ENCODE assay signal across 11 mouse cellular contexts in genomic region chr5:135901354-135902095, GRCm38 (mm10). TPM values are rescaled to one million over a fixed set of nuclear protein-coding genes. Genes with fewer than 3 reads are reported as not detected.
DNase-seq lines count a peak whose midpoint lies in the region; ATAC-seq and TF ChIP-seq lines count a peak whose summit lies in the region.
"Had no signal": no experiment of that assay in that cellular context is flagged by ENCODE, and none has a peak within 500 bp of the region (broad histone marks: within the 10 kb centered on the region; RNA-seq: fewer than 3 reads in every experiment).

No protein-coding gene starts in this region.

- no peak for DNase-seq in kidney, adult 2 months
- DNase-seq in kidney, adult 9 months = no peak
- peak; percentile 48 to 49 for DNase-seq in B cell, adult 2 months
- no peak for DNase-seq in Patski (ENCODE audit: low read depth, low spot score)
- peak in 2 of 3 experiments; percentile 38 to 39 for DNase-seq in liver, embryonic 14.5 days (ENCODE audit: low read depth in 3 of 3, low spot score in 3 of 3)
- DNase-seq in frontal cortex, postnatal 10 days (ENCODE audit: low spot score in 2 of 2) = no peak
- DNase-seq in heart, adult 8-10 months (ENCODE audit: low spot score) = no peak
- no peak for DNase-seq in heart, postnatal 25 days (ENCODE audit: low spot score)
- DNase-seq: heart, adult 11 months had no signal

- no peak for ATAC-seq in Patski
- ATAC-seq in liver, embryonic 14.5 days (ENCODE audit: insufficient read depth) = no peak
- ATAC-seq: activated CD4-positive, CD25-positive, alpha-beta regulatory T cell, adult 4 months; intestine, embryonic 15.5 days had no signal

- H3K9me3 ChIP-seq in liver, embryonic 14.5 days (ENCODE audit: control insufficient read depth, low read length) = no peaks in the 10 kb centered on the region
- H3K9me3 ChIP-seq: intestine, embryonic 15.5 days had no signal

- CTCF ChIA-PET in Patski (lab: Charles Lee) = interaction anchor here (0.8 to 3.0 kb wide), 12 partner anchors 9 to 160 kb away, joined by 3 to 12 read pairs (median 4); no protein-coding TSS in a partner anchor

- no peak overlapping the region for H3K4me3 ChIP-seq in kidney, adult 2 months (ENCODE audit: insufficient read depth, low read depth, low read length)
- H3K4me3 ChIP-seq in liver, embryonic 14.5 days (ENCODE audit: insufficient read depth in 1 of 2, low read depth in 2 of 2, low read length in 2 of 2) = no peak overlapping the region
- H3K4me3 ChIP-seq: intestine, embryonic 15.5 days had no signal

- in situ Hi-C loops in Patski (cut with MboI; ENCODE audit: low pct_unique_long_range_greater_than_20kb) = loop anchor here (5.0 kb wide), 1 partner anchor 146 kb away; no protein-coding TSS in a partner anchor

- intact Hi-C loops in heart, postnatal 25 days (cut with DNase I) = no loop called here

- 65% methylated on average over 6 of the region's 6 CpGs for WGBS in kidney, adult 2 months
- 46% methylated on average over 6 of the region's 6 CpGs for WGBS in liver, embryonic 14.5 days (ENCODE audit: insufficient replicate concordance)

- peak; percentile 44 for TF ChIP-seq CTCF in kidney, adult 2 months (conservative IDR thresholded peaks at IDR 0.05; ENCODE audit: insufficient read depth, insufficient read length, low read depth, low read length)
- TF ChIP-seq CTCF in Patski (IDR thresholded peaks at IDR 0.05) = peak; percentile 81
- TF ChIP-seq CTCF in liver, embryonic 14.5 days (IDR thresholded peaks at IDR 0.05; ENCODE audit: low read depth) = peak; percentile 73

- no peak overlapping the region for H3K4me2 ChIP-seq in liver, embryonic 14.5 days (ENCODE audit: low read depth)
- H3K4me2 ChIP-seq: intestine, embryonic 15.5 days had no signal

- H3K27ac ChIP-seq in kidney, adult 2 months (ENCODE audit: insufficient read depth, low read depth, low read length) = no peak overlapping the region
- no peak overlapping the region for H3K27ac ChIP-seq in liver, embryonic 14.5 days
- H3K27ac ChIP-seq: intestine, embryonic 15.5 days had no signal

- no peak overlapping the region for H3K9ac ChIP-seq in liver, embryonic 14.5 days (replicated peaks)
- H3K9ac ChIP-seq: intestine, embryonic 15.5 days had no signal

- H3K27me3 ChIP-seq in kidney, adult 2 months (replicated peaks; ENCODE audit: control insufficient read depth, insufficient read depth, low read length) = no peaks in the 10 kb centered on the region
- no peaks in the 10 kb centered on the region for H3K27me3 ChIP-seq in Patski
- no peaks in the 10 kb centered on the region for H3K27me3 ChIP-seq in liver, embryonic 14.5 days (ENCODE audit: control insufficient read depth, insufficient read depth, low read length)
- H3K27me3 ChIP-seq: intestine, embryonic 15.5 days had no signal

- POLR2A ChIA-PET in Patski (lab: Charles Lee) = interaction anchor here (1.3 kb wide), 1 partner anchor 13 kb away, joined by 4 read pairs; no protein-coding TSS in a partner anchor

- TF ChIP-seq EP300 in liver, embryonic 14.5 days (IDR thresholded peaks at IDR 0.05; ENCODE audit: low read depth) = no peak

- no peaks in the 10 kb centered on the region for H3K36me3 ChIP-seq in kidney, adult 2 months (ENCODE audit: control insufficient read depth, insufficient read depth, low read length)
- H3K36me3 ChIP-seq in liver, embryonic 14.5 days (replicated peaks; ENCODE audit: control insufficient read depth, insufficient read depth, low read depth) = no peaks in the 10 kb centered on the region

- no peaks in the 10 kb centered on the region for H3K4me1 ChIP-seq in kidney, adult 2 months (ENCODE audit: control insufficient read depth, insufficient read depth, low read length)
- no peaks in the 10 kb centered on the region; a peak in 1 of 4 replicates for H3K4me1 ChIP-seq in liver, embryonic 14.5 days (replicated peaks; ENCODE audit: control insufficient read depth in 2 of 2, insufficient read depth in 2 of 2, low read length in 1 of 2)

- no peak for TF ChIP-seq POLR2A in kidney, adult 2 months (IDR thresholded peaks at IDR 0.05; ENCODE audit: low read depth, low read length)

RNA-seq across cellular contexts. Expression of gene Hspb1, which starts 13.8 kb away (rescaled TPM):
- 77.2 and 77.8 TPM in 2 replicates for polyA plus RNA-seq in kidney, adult 2 months (2012; rRNA removed)
- polyA plus RNA-seq in Patski (2021) = 616 TPM
- 1.7 and 1.9 TPM in 2 replicates for polyA plus RNA-seq in liver, embryonic 14.5 days (2012; rRNA removed)
- polyA plus RNA-seq in liver, embryonic 14.5 days (2014; fragmentation: Nextera tagmentation; extraction: Ambion mirVana) = 1.7 and 1.8 TPM in 2 replicates
- 100 to 1,000 TPM; 312 to 583 (median 421) TPM for total RNA-seq in heart, adult 8-10 months (2022)
- 100 to 1,000 TPM; 385 to 513 TPM for total RNA-seq in heart, postnatal 25 days (2021)
- polyA plus RNA-seq: activated CD4-positive, CD25-positive, alpha-beta regulatory T cell, adult 4 months had no signal

RNA-seq across cellular contexts. Expression of gene Ywhag, which starts 32.9 kb away (rescaled TPM):
- 47.9 and 57.1 TPM in 2 replicates for polyA plus RNA-seq in kidney, adult 2 months (2012; rRNA removed)
- polyA plus RNA-seq in Patski (2021) = 237 TPM
- 21.7 and 25.9 TPM in 2 replicates for polyA plus RNA-seq in liver, embryonic 14.5 days (2012; rRNA removed)
- polyA plus RNA-seq in liver, embryonic 14.5 days (2014; fragmentation: Nextera tagmentation; extraction: Ambion mirVana) = 26.3 and 30.1 TPM in 2 replicates
- total RNA-seq in heart, adult 8-10 months (2022) = 100 to 1,000 TPM; 265 to 313 (median 289) TPM
- 100 to 1,000 TPM; 285 to 296 TPM for total RNA-seq in heart, postnatal 25 days (2021)

Comparison
In these comparisons a context has a peak if more than half of its experiments do, and no peak if none do; other contexts are left out.
1. DNase-seq: peak in B cell, adult 2 months (2 of 2) and liver, embryonic 14.5 days (2 of 3); none in kidney, adult 2 months (single experiment), kidney, adult 9 months (single experiment), Patski (single experiment), frontal cortex, postnatal 10 days (0 of 2), heart, adult 8-10 months (single experiment) and heart, postnatal 25 days (single experiment).
2. RNA of gene Hspb1, which starts 13.8 kb away (polyA plus RNA-seq): 616 TPM in Patski (single experiment) and 77.2 to 77.8 TPM in kidney, adult 2 months; 1.7 to 1.9 TPM in liver, embryonic 14.5 days; every median in the first group is over 10 times any median in the second.
3. Peak in every context shown above with its lines, with median percentiles within 50 percentile points of each other: CTCF ChIP-seq.